Mouse (Mus musculus): ENCODE data around the gene Psmd9. TPM values are rescaled to one million over a fixed set of nuclear protein-coding genes. Genes with fewer than 3 reads are reported as not detected.
A peak's percentile ranks its signal among the peaks of the same experiment; 100 is the strongest.

Gene Psmd9
- polyA plus RNA-seq, 1 experiment from 2014 or later = 63.5 TPM

DNA sequence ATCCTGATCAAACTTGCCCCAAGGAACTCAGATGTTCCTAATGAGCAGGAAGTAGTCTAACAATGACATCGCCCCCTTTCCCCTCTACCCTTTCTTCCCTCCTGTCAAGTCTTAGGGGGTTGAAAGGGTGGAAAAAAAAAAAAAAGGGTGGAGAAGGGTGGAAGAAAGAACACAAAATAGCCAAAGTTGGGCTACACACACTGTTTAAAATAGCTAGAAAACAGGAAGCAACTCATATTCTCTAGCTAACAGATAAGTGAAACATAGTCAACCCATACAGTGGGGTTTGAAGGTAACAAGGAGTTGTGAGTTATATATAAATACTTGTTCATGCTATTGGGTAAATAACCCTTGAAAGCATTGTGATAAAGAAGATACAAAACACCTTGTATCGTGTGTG lies 63.0 kb downstream of the Psmd9 start:
- H3K4me2 ChIP-seq (ENCODE audit: low read length) = no peak overlapping the region
- no peak for ATAC-seq
- H3K4me3 ChIP-seq (ENCODE audit: low read depth, low read length) = no peak overlapping the region
- no peak overlapping the region for H3K9ac ChIP-seq (ENCODE audit: low read length)
- 94% methylated on average over 2 of the region's 2 CpGs for WGBS
- H3K27me3 ChIP-seq (replicated peaks; ENCODE audit: control insufficient read depth, insufficient read depth, low read length) = no peaks in the 10 kb centered on the region
- no peak overlapping the region for H3K27ac ChIP-seq (ENCODE audit: low read depth, low read length)
- peaks cover 22% of the 10 kb centered on the region for H3K36me3 ChIP-seq (ENCODE audit: control insufficient read depth, insufficient read depth, low read length)
- H3K4me1 ChIP-seq (ENCODE audit: control insufficient read depth, insufficient read depth, low read length) = peaks cover 3% of the 10 kb centered on the region; the same call in 1 of the 2 replicates
- DNase-seq (ENCODE audit: low spot score) = no peak
- no peaks in the 10 kb centered on the region for H3K9me3 ChIP-seq (replicated peaks; ENCODE audit: control insufficient read depth, low read length)

DNA sequence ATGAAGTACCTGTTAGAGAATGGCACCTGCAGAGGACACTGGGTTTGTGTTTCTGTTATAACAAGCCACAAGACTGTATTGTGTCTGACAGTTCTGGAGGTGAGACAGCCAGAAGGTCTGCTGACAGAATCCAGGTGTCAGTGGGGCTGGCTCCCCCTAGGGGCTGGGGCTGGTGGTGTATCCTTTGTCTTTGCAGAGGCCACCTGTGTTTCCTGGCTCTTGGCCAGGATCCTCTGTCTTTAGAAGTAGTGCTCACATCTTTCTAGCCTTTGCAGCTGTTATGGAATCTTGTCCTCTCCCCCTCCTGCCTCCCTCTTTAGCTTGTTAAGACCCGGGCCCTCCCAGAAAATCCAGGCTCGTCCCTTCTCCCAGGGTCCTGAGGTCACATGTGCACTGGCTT lies 66.5 kb downstream of the Psmd9 start:
- peak; percentile 65 for ATAC-seq
- H3K4me1 ChIP-seq (ENCODE audit: control insufficient read depth, insufficient read depth, low read length) = no peaks in the 10 kb centered on the region
- no peak overlapping the region for H3K9ac ChIP-seq (ENCODE audit: low read length)
- H3K36me3 ChIP-seq (ENCODE audit: control insufficient read depth, insufficient read depth, low read length) = peaks cover 44% of the 10 kb centered on the region
- H3K4me2 ChIP-seq (ENCODE audit: low read length) = no peak overlapping the region
- peak; percentile 76 for DNase-seq (ENCODE audit: low spot score)
- no peaks in the 10 kb centered on the region for H3K9me3 ChIP-seq (replicated peaks; ENCODE audit: control insufficient read depth, low read length)
- no peaks in the 10 kb centered on the region for H3K27me3 ChIP-seq (replicated peaks; ENCODE audit: control insufficient read depth, insufficient read depth, low read length)
- H3K4me3 ChIP-seq (ENCODE audit: low read depth, low read length) = no peak overlapping the region
- H3K27ac ChIP-seq (ENCODE audit: low read depth, low read length) = peak overlapping the region; percentile 56
- WGBS = 22% methylated on average over 2 of the region's 2 CpGs

DNA sequence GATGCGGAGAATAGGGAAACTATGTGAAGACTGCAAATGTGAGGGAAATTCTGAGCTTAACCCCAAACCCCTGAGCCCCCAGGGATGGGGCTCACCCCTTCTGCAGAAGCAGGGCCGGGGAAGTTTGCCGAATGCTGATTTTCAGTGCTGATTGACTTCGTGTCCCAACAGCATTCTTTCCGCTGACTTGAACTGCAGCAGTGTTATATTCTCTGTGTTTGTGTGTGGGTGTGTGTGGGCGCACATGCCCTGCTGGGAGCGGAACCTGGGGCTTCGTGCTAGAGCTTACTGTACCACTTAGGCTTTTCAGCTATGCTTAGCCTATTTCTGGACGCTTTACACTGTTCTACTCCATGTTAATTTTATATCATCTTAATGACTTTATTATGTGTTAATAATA lies 67.2 kb downstream of the Psmd9 start:
- no peaks in the 10 kb centered on the region for H3K4me1 ChIP-seq (ENCODE audit: control insufficient read depth, insufficient read depth, low read length)
- no peaks in the 10 kb centered on the region for H3K9me3 ChIP-seq (replicated peaks; ENCODE audit: control insufficient read depth, low read length)
- no peaks in the 10 kb centered on the region for H3K27me3 ChIP-seq (replicated peaks; ENCODE audit: control insufficient read depth, insufficient read depth, low read length)
- H3K9ac ChIP-seq (ENCODE audit: low read length) = no peak overlapping the region
- no peak for ATAC-seq
- peaks cover 51% of the 10 kb centered on the region for H3K36me3 ChIP-seq (ENCODE audit: control insufficient read depth, insufficient read depth, low read length)
- WGBS = 92% methylated on average over 9 of the region's 9 CpGs
- no peak overlapping the region for H3K4me2 ChIP-seq (ENCODE audit: low read length)
- DNase-seq (ENCODE audit: low spot score) = no peak
- peak overlapping the region; percentile 39; the same call in 1 of the 2 replicates for H3K27ac ChIP-seq (ENCODE audit: low read depth, low read length)
- H3K4me3 ChIP-seq (ENCODE audit: low read depth, low read length) = no peak overlapping the region

DNA sequence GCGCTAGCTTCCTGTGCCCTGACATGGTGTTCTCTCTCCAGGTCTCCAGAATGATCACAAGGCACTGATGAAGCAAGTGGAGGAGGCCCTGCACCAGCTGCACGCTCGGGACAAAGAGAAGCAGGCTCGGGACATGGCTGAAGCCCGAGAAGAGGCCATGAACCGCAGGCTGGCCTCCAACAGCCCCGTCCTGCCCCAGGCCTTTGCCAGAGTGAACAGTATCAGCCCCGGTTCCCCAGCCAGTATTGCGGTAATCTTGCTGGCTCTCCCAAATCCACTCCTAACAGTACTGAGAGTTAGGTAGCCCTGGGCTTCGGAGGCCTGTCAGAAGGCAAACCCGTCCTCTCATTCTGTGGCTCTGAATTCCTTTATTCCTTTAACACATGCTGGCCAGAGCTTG lies 70.3 kb downstream of the Psmd9 start:
- no peaks in the 10 kb centered on the region for H3K4me1 ChIP-seq (ENCODE audit: control insufficient read depth, insufficient read depth, low read length)
- no peaks in the 10 kb centered on the region for H3K9me3 ChIP-seq (replicated peaks; ENCODE audit: control insufficient read depth, low read length)
- H3K36me3 ChIP-seq (ENCODE audit: control insufficient read depth, insufficient read depth, low read length) = peaks cover 74% of the 10 kb centered on the region
- 96% methylated on average over 11 of the region's 11 CpGs for WGBS
- H3K4me3 ChIP-seq (ENCODE audit: low read depth, low read length) = no peak overlapping the region
- H3K9ac ChIP-seq (ENCODE audit: low read length) = no peak overlapping the region
- no peak for ATAC-seq
- H3K4me2 ChIP-seq (ENCODE audit: low read length) = no peak overlapping the region
- no peak for DNase-seq (ENCODE audit: low spot score)
- no peaks in the 10 kb centered on the region for H3K27me3 ChIP-seq (replicated peaks; ENCODE audit: control insufficient read depth, insufficient read depth, low read length)
- no peak overlapping the region for H3K27ac ChIP-seq (ENCODE audit: low read depth, low read length)

DNA sequence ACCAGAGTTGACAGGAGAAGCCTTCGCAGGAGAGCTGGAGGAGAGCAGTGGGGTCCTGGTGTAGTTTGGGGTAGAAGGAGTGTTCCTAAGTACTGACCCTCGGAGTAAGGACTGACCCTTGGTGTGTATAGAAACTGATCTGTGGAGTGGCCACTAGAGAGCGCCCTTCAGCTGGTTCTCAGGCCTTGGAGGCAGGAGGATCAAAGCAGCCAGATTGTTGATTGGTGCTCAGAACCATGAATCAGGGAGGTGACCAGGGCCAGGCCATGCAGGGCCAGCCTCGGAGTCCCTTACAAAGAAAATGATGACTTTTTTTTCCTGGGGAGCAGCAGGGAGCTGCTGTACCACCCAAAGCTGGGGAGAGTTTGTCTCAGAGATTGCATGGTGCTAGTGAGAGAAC lies 76.3 kb downstream of the Psmd9 start:
- Histone ChIP-seq H3K4me2 (ENCODE audit: low read length) (no peak overlapping the region), H3K4me3 (ENCODE audit: low read depth, low read length) (no peak overlapping the region), H3K9ac (ENCODE audit: low read length) (no peak overlapping the region), H3K27me3 (replicated peaks; ENCODE audit: control insufficient read depth, insufficient read depth, low read length) (no peaks in the 10 kb centered on the region), H3K27ac (ENCODE audit: low read depth, low read length) (no peak overlapping the region), H3K9me3 (replicated peaks; ENCODE audit: control insufficient read depth, low read length) (no peaks in the 10 kb centered on the region), H3K36me3 (ENCODE audit: control insufficient read depth, insufficient read depth, low read length) (peaks cover 45% of the 10 kb centered on the region), H3K4me1 (ENCODE audit: control insufficient read depth, insufficient read depth, low read length) (no peaks in the 10 kb centered on the region)
- ATAC-seq (peak; percentile 46; the same call in 1 of the 2 replicates), DNase-seq (ENCODE audit: low spot score) (peak; percentile 72)
- 20% methylated on average over 4 of the region's 4 CpGs for WGBS

DNA sequence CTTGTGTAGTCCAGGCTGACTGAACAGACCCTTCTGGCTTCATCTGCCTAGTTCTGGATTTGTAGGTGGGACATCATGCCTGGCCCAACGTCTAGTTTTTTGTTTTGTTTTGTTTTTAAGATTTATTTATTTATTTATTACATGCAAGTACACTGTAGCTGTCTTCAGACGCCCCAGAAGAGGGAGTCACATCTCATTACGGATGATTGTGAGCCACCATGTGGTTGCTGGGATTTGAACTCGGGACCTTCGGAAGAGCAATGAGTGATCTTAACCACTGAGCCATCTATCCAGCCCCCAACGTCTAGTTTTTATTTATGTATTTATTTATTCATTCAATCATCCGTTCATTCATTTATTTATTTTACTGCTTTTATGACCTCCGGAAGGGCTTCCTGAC lies 82.2 kb downstream of the Psmd9 start:
- H3K4me3 ChIP-seq (ENCODE audit: low read depth, low read length) = no peak overlapping the region
- ATAC-seq = peak; percentile 27
- H3K9me3 ChIP-seq (replicated peaks; ENCODE audit: control insufficient read depth, low read length) = no peaks in the 10 kb centered on the region
- peaks cover 13% of the 10 kb centered on the region for H3K36me3 ChIP-seq (ENCODE audit: control insufficient read depth, insufficient read depth, low read length)
- H3K9ac ChIP-seq (ENCODE audit: low read length) = no peak overlapping the region
- peak overlapping the region; percentile 59; the same call in 1 of the 2 replicates for H3K4me2 ChIP-seq (ENCODE audit: low read length)
- no peak overlapping the region for H3K27ac ChIP-seq (ENCODE audit: low read depth, low read length)
- peaks cover 3% of the 10 kb centered on the region; the same call in 1 of the 2 replicates for H3K4me1 ChIP-seq (ENCODE audit: control insufficient read depth, insufficient read depth, low read length)
- no peak for DNase-seq (ENCODE audit: low spot score)
- 71% methylated on average over 8 of the region's 8 CpGs for WGBS
- no peaks in the 10 kb centered on the region for H3K27me3 ChIP-seq (replicated peaks; ENCODE audit: control insufficient read depth, insufficient read depth, low read length)

DNA sequence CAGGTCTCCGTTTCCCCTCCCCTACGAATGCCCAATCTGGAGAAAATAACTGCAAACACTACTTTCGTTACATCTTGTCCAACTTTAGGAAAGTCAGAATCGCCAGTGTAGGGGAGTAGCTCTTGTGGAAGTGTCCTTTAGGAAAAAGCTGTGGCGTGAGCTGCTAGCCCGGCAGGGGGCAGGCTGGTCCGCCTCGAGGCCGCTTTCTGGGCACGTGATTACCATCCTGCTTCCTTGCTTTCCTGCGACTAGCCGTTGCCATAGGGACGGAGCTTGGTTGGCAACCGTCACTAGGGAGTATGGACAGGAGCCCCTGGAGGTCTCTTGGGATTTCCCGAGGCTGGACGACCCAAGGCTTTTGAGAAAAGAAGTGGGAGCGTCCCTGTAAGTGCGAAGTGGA lies 82.6 kb downstream of the Psmd9 start, which contains the start of gene Wdr66:
Wdr66 (plus strand) TSS at position 269 of the 400 bp plus-strand sequence.
- Histone ChIP-seq H3K4me2 (ENCODE audit: low read length) (peak within 1 kb of the TSS; percentile 59), H3K9ac (ENCODE audit: low read length) (peak within 1 kb of the TSS; percentile 25; the same call in 1 of the 2 replicates), H3K9me3 (replicated peaks; ENCODE audit: control insufficient read depth, low read length) (no peaks in the 10 kb centered on the region), H3K27ac (ENCODE audit: low read depth, low read length) (no peak within 1 kb of the TSS), H3K27me3 (replicated peaks; ENCODE audit: control insufficient read depth, insufficient read depth, low read length) (no peaks in the 10 kb centered on the region), H3K4me3 (ENCODE audit: low read depth, low read length) (peak within 1 kb of the TSS; percentile 22), H3K4me1 (ENCODE audit: control insufficient read depth, insufficient read depth, low read length) (peaks cover 4% of the 10 kb centered on the region; the same call in 1 of the 2 replicates), H3K36me3 (ENCODE audit: control insufficient read depth, insufficient read depth, low read length) (peaks cover 13% of the 10 kb centered on the region)
- peak; percentile 97 for ATAC-seq
- WGBS = 4% methylated on average over 18 of the region's 18 CpGs
- peak; percentile 98 for DNase-seq (ENCODE audit: low spot score)

DNA sequence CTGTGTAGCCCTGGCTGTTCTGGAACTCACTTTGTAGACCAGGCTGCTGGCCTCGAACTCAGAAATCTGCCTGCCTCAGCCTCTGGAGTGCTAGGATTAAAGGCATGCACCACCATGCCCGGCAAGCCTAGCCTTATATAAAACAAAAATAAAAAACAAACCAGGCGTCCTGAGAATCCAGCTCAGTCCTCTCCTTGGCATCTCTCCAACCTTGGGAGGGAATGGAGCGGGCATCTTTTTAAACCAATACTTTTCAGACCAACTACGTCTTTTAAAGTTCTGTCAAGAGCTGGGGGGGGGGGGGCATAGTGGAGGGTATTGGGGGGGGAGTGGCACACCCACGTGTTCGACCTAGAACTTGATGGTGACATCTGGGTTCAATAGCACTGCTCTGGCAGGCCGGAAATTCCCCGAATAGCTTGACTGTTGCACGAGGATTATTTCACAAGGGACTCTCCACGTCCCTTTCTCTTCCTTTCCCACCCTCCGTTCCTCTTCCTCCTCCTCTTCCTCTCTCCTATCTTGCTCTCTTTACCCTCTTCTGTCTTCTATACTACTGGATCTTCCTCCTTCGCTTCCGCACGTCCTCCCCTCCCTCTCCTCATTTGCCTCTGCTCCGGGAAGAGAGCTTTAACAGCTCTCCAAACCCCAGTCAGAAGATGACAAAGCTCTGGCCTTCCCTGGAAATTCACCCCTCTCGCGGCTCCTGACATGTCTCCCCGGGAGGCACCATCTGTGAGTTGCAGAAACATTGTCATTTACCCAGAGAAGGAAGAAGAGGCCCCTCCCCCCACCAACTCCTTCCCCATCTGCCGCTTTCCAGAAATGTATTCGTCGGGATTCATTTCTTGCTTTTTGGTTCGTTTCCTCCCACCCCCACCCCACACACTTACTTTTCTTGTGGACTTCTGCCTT lies 87.9 kb downstream of the Psmd9 start:
- Histone ChIP-seq H3K9me3 (replicated peaks; ENCODE audit: control insufficient read depth, low read length) (no peaks in the 10 kb centered on the region), H3K27me3 (replicated peaks; ENCODE audit: control insufficient read depth, insufficient read depth, low read length) (no peaks in the 10 kb centered on the region), H3K9ac (ENCODE audit: low read length) (no peak overlapping the region; the same call in 1 of the 2 replicates), H3K36me3 (ENCODE audit: control insufficient read depth, insufficient read depth, low read length) (no peaks in the 10 kb centered on the region), H3K4me2 (ENCODE audit: low read length) (peak overlapping the region; percentile 32), H3K4me3 (ENCODE audit: low read depth, low read length) (no peak overlapping the region), H3K4me1 (ENCODE audit: control insufficient read depth, insufficient read depth, low read length) (peaks cover 6% of the 10 kb centered on the region; the same call in 1 of the 2 replicates), H3K27ac (ENCODE audit: low read depth, low read length) (peak overlapping the region; percentile 87)
- ATAC-seq = peak; percentile 81
- DNase-seq (ENCODE audit: low spot score) = peak; percentile 89
- WGBS = 34% methylated on average over 23 of the region's 23 CpGs

DNA sequence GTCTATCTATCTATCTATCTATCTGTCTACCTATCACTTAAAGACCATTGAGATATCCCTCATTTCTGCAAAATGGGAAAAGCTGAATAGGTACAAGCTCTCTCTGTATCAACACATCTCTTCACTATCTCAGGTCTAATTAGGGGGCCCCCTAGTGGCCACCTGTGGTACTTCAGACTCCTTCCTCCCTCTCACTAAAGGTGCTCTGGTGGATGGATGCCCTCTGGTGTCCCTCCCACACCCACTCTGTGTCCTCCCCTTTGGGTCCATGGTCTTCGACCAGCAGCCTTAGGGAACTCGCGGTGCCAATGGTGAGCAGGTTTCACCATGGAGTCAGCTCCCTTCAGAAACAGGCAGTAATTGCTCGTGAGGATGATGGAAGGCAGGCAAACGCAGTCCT lies 89.8 kb downstream of the Psmd9 start:
- 0 out of 2 replicates have a peak, but pooled peaks cover 5% of the 10 kb centered on the region for H3K4me1 ChIP-seq (ENCODE audit: control insufficient read depth, insufficient read depth, low read length)
- no peak overlapping the region for H3K27ac ChIP-seq (ENCODE audit: low read depth, low read length)
- WGBS = 51% methylated on average over 5 of the region's 5 CpGs
- no peaks in the 10 kb centered on the region for H3K27me3 ChIP-seq (replicated peaks; ENCODE audit: control insufficient read depth, insufficient read depth, low read length)
- no peak overlapping the region for H3K9ac ChIP-seq (ENCODE audit: low read length)
- no peaks in the 10 kb centered on the region for H3K9me3 ChIP-seq (replicated peaks; ENCODE audit: control insufficient read depth, low read length)
- no peak overlapping the region for H3K4me2 ChIP-seq (ENCODE audit: low read length)
- H3K36me3 ChIP-seq (ENCODE audit: control insufficient read depth, insufficient read depth, low read length) = no peaks in the 10 kb centered on the region
- ATAC-seq (no peak), DNase-seq (ENCODE audit: low spot score) (no peak)
- no peak overlapping the region for H3K4me3 ChIP-seq (ENCODE audit: low read depth, low read length)

Data from forebrain, embryonic 14.5 days (tissue).